Mouse (Mus musculus) spleen, adult 2 months (tissue): ENCODE measurements around the gene Zfp42.

Experiments used
- CTCF ChIP-seq: fragments of 200-500 bp; IDR thresholded peaks from 2 replicates; pipeline ENCODE4 v1.5.1; 2011; ENCODE audit warnings: mild to moderate bottlenecking, inconsistent platforms; ENCODE audit not compliant: insufficient read depth, insufficient read length, insufficient replicate concordance; ENCODE audit errors: extremely low read depth
- POLR2A ChIP-seq: fragments of 200-500 bp; IDR thresholded peaks from 2 replicates; pipeline ENCODE4 v1.6.1; 2011; ENCODE audit warnings: low read depth, low read length, inconsistent platforms

DNA sequence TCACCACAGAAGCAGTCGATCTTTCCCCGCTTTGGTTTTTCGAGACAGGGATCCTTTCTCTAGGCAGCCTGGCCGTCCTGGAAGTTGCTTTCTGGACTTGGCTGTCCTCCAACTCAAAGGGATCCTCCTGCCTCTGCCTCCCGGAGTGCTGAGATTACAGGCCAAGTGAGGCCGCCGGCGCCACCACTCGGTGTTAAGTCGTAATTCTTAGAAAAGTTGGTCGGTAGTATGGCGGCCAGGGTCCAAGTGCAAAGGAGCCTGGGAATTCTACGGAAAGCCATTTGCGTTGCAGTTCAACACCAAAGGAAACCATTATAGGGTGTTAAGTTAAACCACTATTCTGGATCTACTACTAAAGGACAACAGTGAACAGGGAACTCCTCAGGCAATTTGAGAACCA is 1.1 kb downstream of the Zfp42 start:
- TF ChIP-seq CTCF (no peak), POLR2A (no peak)
